Mouse (Mus musculus): ENCODE results near the gene Cpa4.

- TF ChIP-seq CTCF (IDR thresholded peaks at IDR 0.05; ENCODE audit: borderline replicate concordance, insufficient read depth, low read length): no peak
- TF ChIP-seq POLR2A (IDR thresholded peaks at IDR 0.05; ENCODE audit: low read depth, low read length): no peak
These were observed 31.9 kb downstream of the Cpa4 start for GRCm38 (mm10) chr6:30600033-30600432.

Data from embryonic fibroblast, embryonic 13.5 days (primary cell).